Mouse (Mus musculus) heart, embryonic 16.5 days (tissue): ENCODE measurements at regions not wholly inside any gene's neighbourhood (a gene's known extent, or its start where the extent isn't known, plus 50 kb on each side); places are given as distances from the start of the nearest gene placed in this dataset.

ENCODE experiments used
- ATAC-seq: fragments of 200-750 bp; cut with Nextera tagmentation; replicated peaks from 2 replicates; pipeline ENCODE4 v1.8.0; 2017; ENCODE audit warnings: moderate number of reproducible peaks; ENCODE audit not compliant: insufficient read depth, low FRiP score; ENCODE audit errors: extremely low read depth
- H3K27ac ChIP-seq: fragments of 300-500 bp; sonication (generic); 2 replicates; pipeline ENCODE4 v1.5.1; 2014; ENCODE audit warnings: mild to moderate bottlenecking, low read length, control low read depth, moderate library complexity
- H3K27me3 ChIP-seq: fragments of 300-500 bp; sonication (generic); 2 replicates; pipeline ENCODE4 v1.6.1; 2014; ENCODE audit warnings: low read length, mixed read lengths; ENCODE audit not compliant: control insufficient read depth, insufficient read depth
- H3K36me3 ChIP-seq: fragments of 300-500 bp; sonication (generic); 2 replicates; pipeline ENCODE4 v1.6.1; 2014; ENCODE audit not compliant: control insufficient read depth, insufficient read depth
- H3K4me1 ChIP-seq: fragments of 300-500 bp; sonication (generic); 2 replicates; pipeline ENCODE4 v1.6.1; 2014; ENCODE audit warnings: low read length, mixed read lengths; ENCODE audit not compliant: control insufficient read depth, insufficient read depth
- H3K4me2 ChIP-seq: fragments of 300-500 bp; sonication (generic); 2 replicates; pipeline ENCODE4 v1.6.1; 2014; ENCODE audit warnings: low read depth, mild to moderate bottlenecking, control low read depth, low read length
- H3K4me3 ChIP-seq: fragments of 300-500 bp; sonication (generic); 2 replicates; pipeline ENCODE4 v1.5.1; 2014; ENCODE audit warnings: mild to moderate bottlenecking, control low read depth, low read length
- H3K9ac ChIP-seq: fragments of 300-500 bp; sonication (generic); 2 replicates; pipeline ENCODE4 v1.6.1; 2014; ENCODE audit warnings: low read length, control low read depth
- H3K9me3 ChIP-seq: fragments of 300-500 bp; sonication (generic); replicated peaks from 2 replicates; pipeline ENCODE4 v1.6.1; 2016; ENCODE audit warnings: low read length; ENCODE audit not compliant: control insufficient read depth
- WGBS: fragments of 180-500 bp; shearing (Covaris S2); extraction: QIAGEN DNeasy Blood & Tissue Kit; methylation state at CpG from one replicate; pipeline ENCODE4 v1.1.7; 2014; 5-methylcytosine and 5-hydroxymethylcytosine counted together

GRCm38 (mm10) chr3:149273993-149274692 is 283.8 kb upstream of the Adgrl2 start:
- Histone ChIP-seq H3K9me3 (no peaks in the 10 kb centered on the region), H3K4me2 (no peak overlapping the region; the same call in 1 of the 2 replicates), H3K27me3 (no peaks in the 10 kb centered on the region), H3K4me3 (no peak overlapping the region), H3K9ac (no peak overlapping the region), H3K36me3 (no peaks in the 10 kb centered on the region), H3K4me1 (no peaks in the 10 kb centered on the region), H3K27ac (no peak overlapping the region)
- ATAC-seq, result no peak
- 37% methylated on average over 12 of the region's 12 CpGs for WGBS

GRCm38 (mm10) chr3:149270459-149270858 is 280.1 kb upstream of the Adgrl2 start:
- Histone ChIP-seq H3K27me3 (no peaks in the 10 kb centered on the region), H3K4me2 (no peak overlapping the region), H3K27ac (no peak overlapping the region), H3K4me3 (no peak overlapping the region), H3K9ac (no peak overlapping the region), H3K36me3 (no peaks in the 10 kb centered on the region), H3K4me1 (no peaks in the 10 kb centered on the region), H3K9me3 (no peaks in the 10 kb centered on the region)
- no peak for ATAC-seq

GRCm38 (mm10) chr3:149262332-149262970 is 272.1 kb upstream of the Adgrl2 start:
- no peaks in the 10 kb centered on the region for H3K27me3 ChIP-seq
- WGBS, result 29% methylated on average over 3 of the region's 3 CpGs
- H3K36me3 ChIP-seq, result no peaks in the 10 kb centered on the region
- H3K27ac ChIP-seq, result peak overlapping the region; percentile 55
- no peaks in the 10 kb centered on the region for H3K9me3 ChIP-seq
- H3K9ac ChIP-seq, result no peak overlapping the region
- no peak overlapping the region for H3K4me3 ChIP-seq
- 0 out of 2 replicates have a peak overlapping the region, but pooled peaks have one; percentile 4 for H3K4me2 ChIP-seq
- ATAC-seq, result 0 out of 2 replicates have a peak, but pooled peaks have one; percentile 14
- peaks cover 10% of the 10 kb centered on the region for H3K4me1 ChIP-seq

GRCm38 (mm10) chr3:149261764-149262163 is 271.4 kb upstream of the Adgrl2 start:
- Histone ChIP-seq H3K9ac (no peak overlapping the region), H3K27me3 (no peaks in the 10 kb centered on the region), H3K4me2 (no peak overlapping the region), H3K36me3 (no peaks in the 10 kb centered on the region), H3K4me3 (no peak overlapping the region), H3K27ac (peak overlapping the region; percentile 55), H3K4me1 (peaks cover 14% of the 10 kb centered on the region), H3K9me3 (no peaks in the 10 kb centered on the region)
- ATAC-seq, result no peak
- WGBS, result 95% methylated on average over 6 of the region's 6 CpGs

GRCm38 (mm10) chr3:149258826-149259225 is 268.5 kb upstream of the Adgrl2 start:
- ATAC-seq, result no peak
- WGBS, result 93% methylated on average over 6 of the region's 6 CpGs
- no peaks in the 10 kb centered on the region for H3K27me3 ChIP-seq
- no peaks in the 10 kb centered on the region for H3K9me3 ChIP-seq
- no peaks in the 10 kb centered on the region for H3K36me3 ChIP-seq
- no peak overlapping the region for H3K9ac ChIP-seq
- no peak overlapping the region for H3K27ac ChIP-seq
- no peak overlapping the region for H3K4me3 ChIP-seq
- H3K4me2 ChIP-seq, result no peak overlapping the region
- peaks cover 22% of the 10 kb centered on the region for H3K4me1 ChIP-seq

- H3K4me3 ChIP-seq, result no peak overlapping the region
- H3K9me3 ChIP-seq, result no peaks in the 10 kb centered on the region
- H3K36me3 ChIP-seq, result no peaks in the 10 kb centered on the region
- no peak overlapping the region for H3K27ac ChIP-seq
- peaks cover 13% of the 10 kb centered on the region for H3K4me1 ChIP-seq
- peak overlapping the region; percentile 7; the same call in 1 of the 2 replicates for H3K9ac ChIP-seq
- 46% methylated on average over 9 of the region's 9 CpGs for WGBS
- H3K4me2 ChIP-seq, result peak overlapping the region; percentile 25; the same call in 1 of the 2 replicates
- ATAC-seq, result no peak
- no peaks in the 10 kb centered on the region for H3K27me3 ChIP-seq
Measured at GRCm38 (mm10) chr3:149256891-149257290, 266.5 kb upstream of the Adgrl2 start.

- H3K4me2 ChIP-seq, result no peak overlapping the region
- H3K27me3 ChIP-seq, result no peaks in the 10 kb centered on the region
- H3K36me3 ChIP-seq, result no peaks in the 10 kb centered on the region
- ATAC-seq, result no peak
- H3K4me1 ChIP-seq, result peaks cover 11% of the 10 kb centered on the region
- H3K9ac ChIP-seq, result no peak overlapping the region
- no peak overlapping the region for H3K4me3 ChIP-seq
- H3K9me3 ChIP-seq, result no peaks in the 10 kb centered on the region
- WGBS, result 66% methylated on average over 6 of the region's 6 CpGs
- no peak overlapping the region for H3K27ac ChIP-seq
Measured at GRCm38 (mm10) chr3:149253080-149253479, 262.7 kb upstream of the Adgrl2 start.

DNA sequence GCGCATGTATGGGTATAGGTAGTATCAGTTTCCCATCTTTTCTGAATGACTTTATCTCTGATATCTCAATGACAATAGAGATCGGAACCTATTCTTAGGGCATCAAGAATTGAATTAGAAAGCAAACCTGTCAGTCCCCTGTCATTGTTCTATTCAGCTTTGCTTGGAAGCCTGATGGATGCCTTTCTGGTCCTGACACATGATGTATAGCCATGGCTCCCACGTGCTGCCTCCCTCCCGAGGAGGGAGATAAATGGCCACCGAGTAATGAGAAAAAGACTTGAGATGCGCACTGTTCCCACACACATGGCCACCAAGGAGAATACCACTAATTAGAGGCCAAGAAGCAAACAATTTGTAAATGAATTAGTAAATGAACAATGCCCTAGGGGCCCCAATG is 261.8 kb upstream of the Adgrl2 start:
- peaks cover 13% of the 10 kb centered on the region for H3K4me1 ChIP-seq
- H3K4me3 ChIP-seq, result no peak overlapping the region
- 78% methylated on average over 6 of the region's 6 CpGs for WGBS
- no peak for ATAC-seq
- H3K27ac ChIP-seq, result no peak overlapping the region
- H3K9me3 ChIP-seq, result no peaks in the 10 kb centered on the region
- no peaks in the 10 kb centered on the region for H3K36me3 ChIP-seq
- no peaks in the 10 kb centered on the region for H3K27me3 ChIP-seq
- no peak overlapping the region for H3K9ac ChIP-seq
- no peak overlapping the region for H3K4me2 ChIP-seq

GRCm38 (mm10) chr3:149247626-149247987 is 257.3 kb upstream of the Adgrl2 start:
- Histone ChIP-seq H3K4me3 (no peak overlapping the region), H3K4me2 (no peak overlapping the region), H3K27ac (no peak overlapping the region), H3K9ac (no peak overlapping the region), H3K36me3 (no peaks in the 10 kb centered on the region), H3K27me3 (no peaks in the 10 kb centered on the region), H3K9me3 (no peaks in the 10 kb centered on the region), H3K4me1 (peaks cover 4% of the 10 kb centered on the region; the same call in 1 of the 2 replicates)
- no peak for ATAC-seq
- WGBS, result 69% methylated on average over 6 of the region's 6 CpGs
